Mouse (Mus musculus): Measurements from ENCODE around the gene Tnfsf9.

GRCm38 (mm10) chr17:57148343-57148742 lies 43.2 kb downstream of the Tnfsf9 start:
- TF ChIP-seq CTCF (IDR thresholded peaks at IDR 0.05; ENCODE audit: extremely low read depth, insufficient read depth, insufficient read length, insufficient replicate concordance) (no peak), POLR2A (IDR thresholded peaks at IDR 0.05; ENCODE audit: low read depth, low read length) (no peak)
